Mouse (Mus musculus) kidney, adult 2 months (tissue): ENCODE results near the gene Krt8. TPM values are rescaled to one million over a fixed set of nuclear protein-coding genes. Genes with fewer than 3 reads are reported as not detected.

Experiments used
- DNase-seq: peaks from one replicate; pipeline ENCODE4 v3.0.0; 2021
- H3K27ac ChIP-seq: fragments of 200-500 bp; 2 replicates; pipeline ENCODE4 v1.5.1; 2012; ENCODE audit warnings: low read depth, low read length, control low read depth, inconsistent platforms; ENCODE audit not compliant: insufficient read depth
- H3K27me3 ChIP-seq: fragments of 200-500 bp; replicated peaks from 2 replicates; pipeline ENCODE4 v1.6.1; 2012; ENCODE audit warnings: mild to moderate bottlenecking, moderate library complexity, low read length, inconsistent platforms; ENCODE audit not compliant: control insufficient read depth, insufficient read depth
- H3K36me3 ChIP-seq: fragments of 200-500 bp; 2 replicates; pipeline ENCODE4 v1.6.1; 2012; ENCODE audit warnings: mild to moderate bottlenecking, moderate library complexity, low read length, inconsistent platforms; ENCODE audit not compliant: control insufficient read depth, insufficient read depth
- H3K4me1 ChIP-seq: fragments of 200-500 bp; 2 replicates; pipeline ENCODE4 v1.6.1; 2011; ENCODE audit warnings: low read length; ENCODE audit not compliant: control insufficient read depth, insufficient read depth
- H3K4me3 ChIP-seq: fragments of 200-500 bp; 2 replicates; pipeline ENCODE4 v1.5.1; 2011; ENCODE audit warnings: mild to moderate bottlenecking, low read depth, low read length, control low read depth; ENCODE audit not compliant: insufficient read depth
- CTCF ChIP-seq: fragments of 200-500 bp; conservative IDR thresholded peaks from 2 replicates; pipeline ENCODE4 v1.5.1; 2011; ENCODE audit warnings: low read depth, mild to moderate bottlenecking, control low read depth, low read length, moderate library complexity, mixed read lengths; ENCODE audit not compliant: insufficient read depth, insufficient read length
- POLR2A ChIP-seq: fragments of 200-500 bp; IDR thresholded peaks from one replicate; pipeline ENCODE4 v1.6.1; 2011; ENCODE audit warnings: low read depth, low read length, control low read depth
- WGBS: fragments of 180-500 bp; shearing (Covaris S2); methylation state at CpG from one replicate; pipeline ENCODE4 v1.1.7; 2018; 5-methylcytosine and 5-hydroxymethylcytosine counted together
- polyA plus RNA-seq: library from polyadenylated mRNA; depleted of rRNA; stranded (reverse); fragments of >200 nt; gene quantifications from 2 replicates; pipeline ENCODE4 v1.2.3, GENCODE M21; 2012

Gene Krt8
- polyA plus RNA-seq, 1 experiment = 82.8 TPM

GRCm38 (mm10) chr15:102017918-102018463 lies 13.7 kb upstream of the Krt8 start:
- Histone ChIP-seq H3K4me1 (peaks cover 22% of the 10 kb centered on the region), H3K4me3 (no peak overlapping the region), H3K27me3 (no peaks in the 10 kb centered on the region), H3K27ac (peak overlapping the region; percentile 32; the same call in 1 of the 2 replicates), H3K36me3 (no peaks in the 10 kb centered on the region)
- 21% methylated on average over 7 of the region's 7 CpGs for WGBS
- TF ChIP-seq CTCF (peak; percentile 73), POLR2A (no peak)
- DNase-seq = peak; percentile 92

GRCm38 (mm10) chr15:102016787-102017186 lies 12.5 kb upstream of the Krt8 start:
- Histone ChIP-seq H3K36me3 (no peaks in the 10 kb centered on the region), H3K4me1 (peaks cover 22% of the 10 kb centered on the region), H3K27me3 (no peaks in the 10 kb centered on the region), H3K27ac (peak overlapping the region; percentile 61), H3K4me3 (no peak overlapping the region)
- TF ChIP-seq CTCF (no peak), POLR2A (no peak)
- DNase-seq = peak; percentile 36
- 20% methylated on average over 7 of the region's 7 CpGs for WGBS

- Histone ChIP-seq H3K27me3 (no peaks in the 10 kb centered on the region), H3K4me3 (no peak overlapping the region), H3K27ac (peak overlapping the region; percentile 53), H3K4me1 (peaks cover 22% of the 10 kb centered on the region), H3K36me3 (no peaks in the 10 kb centered on the region)
- WGBS = 68% methylated on average over 3 of the region's 3 CpGs
- no peak for TF ChIP-seq POLR2A
- no peak for TF ChIP-seq CTCF
- no peak for DNase-seq
Measured at GRCm38 (mm10) chr15:102016096-102016495, 11.8 kb upstream of the Krt8 start.

DNA sequence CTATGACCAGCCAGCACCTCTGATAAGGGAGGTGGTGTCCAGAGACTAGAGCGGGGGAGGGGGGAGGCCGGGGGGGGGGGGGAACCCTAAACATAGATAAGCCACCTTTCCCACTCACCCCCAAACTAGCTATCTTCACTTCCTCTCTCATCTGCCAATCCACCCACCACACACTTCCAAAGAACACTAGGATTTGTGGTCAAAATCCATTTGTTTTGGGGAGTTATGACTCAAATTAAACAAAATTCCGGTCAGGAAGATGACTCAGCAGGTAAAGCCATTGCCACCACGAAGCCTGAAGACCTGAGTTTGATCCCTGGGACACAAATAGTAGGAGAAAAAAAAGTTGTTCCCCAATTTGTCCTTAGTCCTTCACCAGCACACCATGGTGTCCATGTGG lies 10.6 kb upstream of the Krt8 start:
- WGBS = 49% methylated on average over 3 of the region's 4 CpGs
- Histone ChIP-seq H3K4me1 (peaks cover 22% of the 10 kb centered on the region), H3K4me3 (no peak overlapping the region), H3K27me3 (no peaks in the 10 kb centered on the region), H3K27ac (no peak overlapping the region), H3K36me3 (no peaks in the 10 kb centered on the region)
- DNase-seq = no peak
- no peak for TF ChIP-seq POLR2A

GRCm38 (mm10) chr15:102013651-102014050 lies 9.4 kb upstream of the Krt8 start:
- Histone ChIP-seq H3K27ac (no peak overlapping the region), H3K36me3 (no peaks in the 10 kb centered on the region), H3K4me3 (no peak overlapping the region), H3K4me1 (peaks cover 22% of the 10 kb centered on the region), H3K27me3 (no peaks in the 10 kb centered on the region)
- TF ChIP-seq POLR2A (no peak), CTCF (no peak)
- DNase-seq = peak; percentile 68
- 33% methylated on average over 3 of the region's 3 CpGs for WGBS

DNA sequence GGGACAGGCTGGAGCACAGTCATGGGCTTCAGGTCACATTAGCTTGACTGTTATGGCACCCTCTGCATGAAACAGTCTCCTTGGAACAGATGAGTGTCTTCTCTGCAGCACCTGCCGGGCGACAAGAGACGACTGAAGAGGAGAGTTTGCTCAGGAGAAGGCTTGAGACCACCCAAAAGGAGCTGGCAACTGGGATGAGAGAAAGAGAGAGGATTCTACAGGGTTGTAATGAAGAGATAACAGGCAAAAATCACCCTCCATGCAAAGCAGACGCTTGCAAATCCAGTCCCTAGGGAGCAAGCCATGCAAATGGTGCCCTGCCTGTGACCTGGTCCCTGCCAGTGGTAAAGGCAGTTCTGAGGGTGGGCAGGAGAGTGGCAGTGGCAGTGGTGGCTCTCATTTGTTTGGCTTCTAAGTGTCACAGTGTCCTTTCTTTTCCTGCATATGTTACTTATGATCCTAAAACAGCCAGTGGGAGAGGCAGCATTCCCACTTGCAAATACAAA lies 8.0 kb upstream of the Krt8 start:
- peaks cover 13% of the 10 kb centered on the region for H3K4me1 ChIP-seq
- H3K4me3 ChIP-seq = no peak overlapping the region
- no peak for DNase-seq
- no peak overlapping the region for H3K27ac ChIP-seq
- 80% methylated on average over 4 of the region's 4 CpGs for WGBS
- no peaks in the 10 kb centered on the region for H3K36me3 ChIP-seq
- TF ChIP-seq CTCF (no peak), POLR2A (no peak)
- H3K27me3 ChIP-seq = no peaks in the 10 kb centered on the region

DNA sequence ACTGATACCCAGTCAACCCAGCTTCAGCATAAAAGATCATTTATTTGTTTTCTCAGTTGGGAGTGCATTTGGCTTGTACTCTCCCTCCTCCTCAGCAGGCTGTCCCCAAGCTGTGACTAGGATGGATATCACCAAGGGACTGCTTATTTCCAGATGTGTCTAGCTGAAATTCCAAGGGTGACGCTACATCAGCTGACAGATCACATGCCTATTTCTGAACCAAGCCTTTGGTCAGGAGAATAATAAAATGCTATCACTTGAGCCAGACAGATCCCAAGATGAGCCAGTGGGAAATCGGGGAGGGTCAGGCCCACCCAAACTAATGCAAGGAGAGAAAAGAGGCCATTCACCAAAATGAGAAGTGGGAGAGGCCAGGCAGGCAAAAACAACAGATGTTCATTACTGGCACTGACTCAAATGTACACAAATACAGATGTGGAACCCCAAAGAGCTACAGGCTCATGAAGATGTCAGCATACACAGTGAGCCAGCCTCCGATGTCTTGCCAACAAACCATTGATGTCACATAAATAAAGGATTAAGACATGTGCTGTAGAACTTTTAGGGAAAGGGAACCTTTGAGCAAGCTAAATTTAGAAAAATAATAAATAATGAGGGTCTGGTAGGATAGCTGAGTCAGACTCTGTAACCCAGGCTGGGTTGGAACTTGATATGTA lies 6.4 kb upstream of the Krt8 start:
- peaks cover 2% of the 10 kb centered on the region; the same call in 1 of the 2 replicates for H3K4me1 ChIP-seq
- WGBS = 71% methylated on average over 3 of the region's 3 CpGs
- DNase-seq = no peak
- H3K27ac ChIP-seq = no peak overlapping the region
- H3K36me3 ChIP-seq = no peaks in the 10 kb centered on the region
- H3K4me3 ChIP-seq = no peak overlapping the region
- no peak for TF ChIP-seq POLR2A
- no peak for TF ChIP-seq CTCF
- no peaks in the 10 kb centered on the region for H3K27me3 ChIP-seq
